Mouse (Mus musculus): ENCODE data around the gene Espl1.
"Not testable (repeated sequence)": the region's sequence is repeated elsewhere in the genome, so short reads cannot be mapped to it uniquely, and the experiment has no call there.

Gene Espl1

GRCm38 (mm10) chr15:102287395-102287794 is 8.7 kb upstream of the Espl1 start:
- Histone ChIP-seq H3K27me3 (ENCODE audit: control insufficient read depth, insufficient read depth, low read length, poor library complexity, severe bottlenecking) (no peaks in the 10 kb centered on the region), H3K36me3 (ENCODE audit: control insufficient read depth, insufficient read depth, low read length, poor library complexity, severe bottlenecking) (no peaks in the 10 kb centered on the region)
- peak; percentile 81 for DNase-seq (ENCODE audit: low read depth, low spot score)

GRCm38 (mm10) chr15:102296368-102297006 is 421 bp downstream of the Espl1 start:
- no peaks in the 10 kb centered on the region for H3K27me3 ChIP-seq (ENCODE audit: control insufficient read depth, insufficient read depth, low read length, poor library complexity, severe bottlenecking)
- DNase-seq (ENCODE audit: low read depth, low spot score) = no peak
- no peaks in the 10 kb centered on the region for H3K36me3 ChIP-seq (ENCODE audit: control insufficient read depth, insufficient read depth, low read length, poor library complexity, severe bottlenecking)

GRCm38 (mm10) chr15:102302542-102302941 is 6.5 kb downstream of the Espl1 start:
- H3K36me3 ChIP-seq (ENCODE audit: control insufficient read depth, insufficient read depth, low read length, poor library complexity, severe bottlenecking) = no peaks in the 10 kb centered on the region
- DNase-seq (ENCODE audit: low read depth, low spot score) = no peak
- no peaks in the 10 kb centered on the region for H3K27me3 ChIP-seq (ENCODE audit: control insufficient read depth, insufficient read depth, low read length, poor library complexity, severe bottlenecking)

- no peaks in the 10 kb centered on the region for H3K36me3 ChIP-seq (ENCODE audit: control insufficient read depth, insufficient read depth, low read length, poor library complexity, severe bottlenecking)
- no peak for DNase-seq (ENCODE audit: low read depth, low spot score)
- H3K27me3 ChIP-seq (ENCODE audit: control insufficient read depth, insufficient read depth, low read length, poor library complexity, severe bottlenecking) = no peaks in the 10 kb centered on the region
Observed at GRCm38 (mm10) chr15:102308717-102309116, 12.7 kb downstream of the Espl1 start.

- DNase-seq (ENCODE audit: low read depth, low spot score) = no peak
- Histone ChIP-seq H3K36me3 (ENCODE audit: control insufficient read depth, insufficient read depth, low read length, poor library complexity, severe bottlenecking) (no peaks in the 10 kb centered on the region), H3K27me3 (ENCODE audit: control insufficient read depth, insufficient read depth, low read length, poor library complexity, severe bottlenecking) (no peaks in the 10 kb centered on the region)
Observed at GRCm38 (mm10) chr15:102310074-102310845, 14.2 kb downstream of the Espl1 start.

- no peaks in the 10 kb centered on the region for H3K36me3 ChIP-seq (ENCODE audit: control insufficient read depth, insufficient read depth, low read length, poor library complexity, severe bottlenecking)
- H3K27me3 ChIP-seq (ENCODE audit: control insufficient read depth, insufficient read depth, low read length, poor library complexity, severe bottlenecking) = no peaks in the 10 kb centered on the region
- peak; percentile 39 for DNase-seq (ENCODE audit: low read depth, low spot score)
Observed at GRCm38 (mm10) chr15:102311489-102311888, 15.4 kb downstream of the Espl1 start.

- DNase-seq (ENCODE audit: low read depth, low spot score) = no peak
Observed at GRCm38 (mm10) chr15:102315292-102315691, 19.2 kb downstream of the Espl1 start.

GRCm38 (mm10) chr15:102316263-102316662 is 20.2 kb downstream of the Espl1 start:
- Histone ChIP-seq H3K27me3 (ENCODE audit: control insufficient read depth, insufficient read depth, low read length, poor library complexity, severe bottlenecking) (no peaks in the 10 kb centered on the region), H3K36me3 (ENCODE audit: control insufficient read depth, insufficient read depth, low read length, poor library complexity, severe bottlenecking) (no peaks in the 10 kb centered on the region)
- peak; percentile 85 for DNase-seq (ENCODE audit: low read depth, low spot score)

More at GRCm38 (mm10) chr15:102315292-102315691, 19.2 kb downstream of the Espl1 start:
- Histone ChIP-seq H3K27me3 (ENCODE audit: control insufficient read depth, insufficient read depth, low read length, poor library complexity, severe bottlenecking) (no peaks in the 10 kb centered on the region), H3K36me3 (ENCODE audit: control insufficient read depth, insufficient read depth, low read length, poor library complexity, severe bottlenecking) (no peaks in the 10 kb centered on the region)

GRCm38 (mm10) chr15:102324654-102325473 is 28.8 kb downstream of the Espl1 start:
- no peak for DNase-seq (ENCODE audit: low read depth, low spot score)
- no peaks in the 10 kb centered on the region for H3K36me3 ChIP-seq (ENCODE audit: control insufficient read depth, insufficient read depth, low read length, poor library complexity, severe bottlenecking)
- H3K27me3 ChIP-seq (ENCODE audit: control insufficient read depth, insufficient read depth, low read length, poor library complexity, severe bottlenecking) = no peaks in the 10 kb centered on the region

GRCm38 (mm10) chr15:102326022-102326576 is 30.0 kb downstream of the Espl1 start, which contains the start of gene Pfdn5:
Gene Pfdn5 (plus strand): TSS chr15:102326116.
- Histone ChIP-seq H3K27me3 (ENCODE audit: control insufficient read depth, insufficient read depth, low read length, poor library complexity, severe bottlenecking) (no peaks in the 10 kb centered on the region), H3K36me3 (ENCODE audit: control insufficient read depth, insufficient read depth, low read length, poor library complexity, severe bottlenecking) (no peaks in the 10 kb centered on the region)
- peak; percentile 91 for DNase-seq (ENCODE audit: low read depth, low spot score)

GRCm38 (mm10) chr15:102326892-102327291 is 30.8 kb downstream of the Espl1 start:
- H3K27me3 ChIP-seq (ENCODE audit: control insufficient read depth, insufficient read depth, low read length, poor library complexity, severe bottlenecking) = no peaks in the 10 kb centered on the region

GRCm38 (mm10) chr15:102331610-102332015 is 35.5 kb downstream of the Espl1 start, which contains the start of gene Myg1:
Gene Myg1 (plus strand): TSS chr15:102331709.
- DNase-seq (ENCODE audit: low read depth, low spot score) = peak; percentile 89
- peaks cover 5% of the 10 kb centered on the region for H3K36me3 ChIP-seq (ENCODE audit: control insufficient read depth, insufficient read depth, low read length, poor library complexity, severe bottlenecking)
- H3K27me3 ChIP-seq (ENCODE audit: control insufficient read depth, insufficient read depth, low read length, poor library complexity, severe bottlenecking) = no peaks in the 10 kb centered on the region

More at GRCm38 (mm10) chr15:102326892-102327291, 30.8 kb downstream of the Espl1 start:
- no peak for DNase-seq (ENCODE audit: low read depth, low spot score)
- H3K36me3 ChIP-seq (ENCODE audit: control insufficient read depth, insufficient read depth, low read length, poor library complexity, severe bottlenecking) = no peaks in the 10 kb centered on the region

- no peak for DNase-seq (ENCODE audit: low read depth, low spot score)
Observed at GRCm38 (mm10) chr15:102335254-102335653, 39.2 kb downstream of the Espl1 start.

GRCm38 (mm10) chr15:102335925-102336324 is 39.9 kb downstream of the Espl1 start:
- peaks cover 15% of the 10 kb centered on the region for H3K36me3 ChIP-seq (ENCODE audit: control insufficient read depth, insufficient read depth, low read length, poor library complexity, severe bottlenecking)
- peak; percentile 59 for DNase-seq (ENCODE audit: low read depth, low spot score)
- H3K27me3 ChIP-seq (ENCODE audit: control insufficient read depth, insufficient read depth, low read length, poor library complexity, severe bottlenecking) = not testable (repeated sequence)

More at GRCm38 (mm10) chr15:102335254-102335653, 39.2 kb downstream of the Espl1 start:
- Histone ChIP-seq H3K36me3 (ENCODE audit: control insufficient read depth, insufficient read depth, low read length, poor library complexity, severe bottlenecking) (peaks cover 12% of the 10 kb centered on the region), H3K27me3 (ENCODE audit: control insufficient read depth, insufficient read depth, low read length, poor library complexity, severe bottlenecking) (no peaks in the 10 kb centered on the region)

Data from splenic B cell, adult 2 months (primary cell).